Mouse (Mus musculus) limb, embryonic 12.5 days (tissue): ENCODE results near the gene Trim2. TPM values are rescaled to one million over a fixed set of nuclear protein-coding genes. Genes with fewer than 3 reads are reported as not detected.

Experiments used
- ATAC-seq: fragments of 200-750 bp; cut with Nextera tagmentation; 2 replicates; pipeline ENCODE4 v1.8.0; 2017; ENCODE audit warnings: low read depth, moderate TSS enrichment; ENCODE audit not compliant: insufficient number of reproducible peaks, insufficient read depth, low FRiP score, low TSS enrichment
- H3K27ac ChIP-seq: fragments of 300-500 bp; sonication (generic); 2 replicates; pipeline ENCODE4 v1.5.1; 2016; ENCODE audit warnings: mild to moderate bottlenecking, moderate library complexity
- H3K27me3 ChIP-seq: fragments of 300-500 bp; sonication (generic); 2 replicates; pipeline ENCODE4 v1.6.1; 2016; ENCODE audit warnings: mild to moderate bottlenecking, moderate library complexity
- H3K36me3 ChIP-seq: fragments of 300-500 bp; sonication (generic); 2 replicates; pipeline ENCODE4 v1.6.1; 2016; ENCODE audit warnings: mild to moderate bottlenecking, moderate library complexity
- H3K4me1 ChIP-seq: fragments of 300-500 bp; sonication (generic); replicated peaks from 2 replicates; pipeline ENCODE4 v1.6.1; 2016
- H3K4me2 ChIP-seq: fragments of 300-500 bp; sonication (generic); 2 replicates; pipeline ENCODE4 v1.6.1; 2016; ENCODE audit warnings: mild to moderate bottlenecking, moderate library complexity
- H3K4me3 ChIP-seq: fragments of 300-500 bp; sonication (generic); replicated peaks from 2 replicates; pipeline ENCODE4 v1.5.1; 2016; ENCODE audit warnings: mild to moderate bottlenecking
- H3K9ac ChIP-seq: fragments of 300-500 bp; sonication (generic); replicated peaks from 2 replicates; pipeline ENCODE4 v1.6.1; 2016; ENCODE audit warnings: mild to moderate bottlenecking, moderate library complexity
- H3K9me3 ChIP-seq: fragments of 300-500 bp; sonication (generic); 2 replicates; pipeline ENCODE4 v1.6.1; 2016; ENCODE audit warnings: mild to moderate bottlenecking, moderate library complexity
- WGBS: fragments of 180-500 bp; shearing (Covaris S2); methylation state at CpG from one replicate; pipeline ENCODE4 v1.1.7; 2016; 5-methylcytosine and 5-hydroxymethylcytosine counted together
- polyA plus RNA-seq: library from polyadenylated mRNA; unstranded; fragments of >200 nt; fragmentation: Nextera tagmentation; extraction: Ambion mirVana; gene quantifications from 2 replicates; pipeline ENCODE4 v1.2.1, GENCODE M21; 2016

Gene Trim2
- polyA plus RNA-seq, 1 experiment from 2014 or later = 18.5 TPM

GRCm38 (mm10) chr3:84181717-84182116, 125.0 kb downstream of the Trim2 start:
- no peaks in the 10 kb centered on the region for H3K27me3 ChIP-seq
- H3K4me1 ChIP-seq = no peaks in the 10 kb centered on the region
- no peaks in the 10 kb centered on the region for H3K36me3 ChIP-seq
- ATAC-seq = no peak
- no peaks in the 10 kb centered on the region for H3K9me3 ChIP-seq
- H3K9ac ChIP-seq = no peak overlapping the region
- 61% methylated on average over 4 of the region's 4 CpGs for WGBS
- H3K4me2 ChIP-seq = no peak overlapping the region
- H3K4me3 ChIP-seq = no peak overlapping the region
- H3K27ac ChIP-seq = no peak overlapping the region

GRCm38 (mm10) chr3:84181102-84181501, 125.6 kb downstream of the Trim2 start:
- no peak overlapping the region for H3K4me3 ChIP-seq
- H3K9ac ChIP-seq = no peak overlapping the region
- no peaks in the 10 kb centered on the region for H3K9me3 ChIP-seq
- no peak overlapping the region for H3K27ac ChIP-seq
- H3K4me1 ChIP-seq = no peaks in the 10 kb centered on the region
- no peak for ATAC-seq
- no peaks in the 10 kb centered on the region for H3K27me3 ChIP-seq
- no peaks in the 10 kb centered on the region for H3K36me3 ChIP-seq
- WGBS = 62% methylated on average over 8 of the region's 8 CpGs
- no peak overlapping the region for H3K4me2 ChIP-seq

GRCm38 (mm10) chr3:84180304-84180703, 126.4 kb downstream of the Trim2 start:
- no peaks in the 10 kb centered on the region for H3K27me3 ChIP-seq
- WGBS = 73% methylated on average over 2 of the region's 2 CpGs
- H3K4me2 ChIP-seq = no peak overlapping the region

GRCm38 (mm10) chr3:84177834-84178233, 128.8 kb downstream of the Trim2 start:
- 87% methylated on average over 2 of the region's 2 CpGs for whole genome bisulfite sequencing
- ATAC-seq = no peak
- Histone ChIP-seq H3K4me3 (no peak overlapping the region), H3K4me1 (no peaks in the 10 kb centered on the region), H3K9me3 (no peaks in the 10 kb centered on the region), H3K27me3 (no peaks in the 10 kb centered on the region), H3K27ac (no peak overlapping the region), H3K9ac (no peak overlapping the region), H3K36me3 (no peaks in the 10 kb centered on the region), H3K4me2 (no peak overlapping the region)

More at GRCm38 (mm10) chr3:84180304-84180703, 126.4 kb downstream of the Trim2 start:
- no peak for ATAC-seq
- Histone ChIP-seq H3K4me3 (no peak overlapping the region), H3K4me1 (no peaks in the 10 kb centered on the region), H3K27ac (no peak overlapping the region), H3K9me3 (no peaks in the 10 kb centered on the region), H3K36me3 (no peaks in the 10 kb centered on the region), H3K9ac (no peak overlapping the region)

- no peaks in the 10 kb centered on the region for H3K4me1 ChIP-seq
- WGBS = 61% methylated on average over 7 of the region's 7 CpGs
- no peaks in the 10 kb centered on the region for H3K36me3 ChIP-seq
- no peak overlapping the region for H3K4me2 ChIP-seq
- ATAC-seq = no peak
- no peak overlapping the region for H3K27ac ChIP-seq
- no peaks in the 10 kb centered on the region for H3K27me3 ChIP-seq
- H3K9ac ChIP-seq = no peak overlapping the region
- H3K9me3 ChIP-seq = no peaks in the 10 kb centered on the region
- no peak overlapping the region for H3K4me3 ChIP-seq
These were observed 131.1 kb downstream of the Trim2 start for GRCm38 (mm10) chr3:84175337-84176315.

GRCm38 (mm10) chr3:84173581-84174154, 133.0 kb downstream of the Trim2 start, which contains the start of gene Gm6525:
Gene Gm6525 (plus strand): TSS chr3:84174104.
- Histone ChIP-seq H3K36me3 (no peaks in the 10 kb centered on the region), H3K27ac (no peak within 1 kb of the TSS), H3K9me3 (no peaks in the 10 kb centered on the region), H3K4me3 (no peak within 1 kb of the TSS), H3K4me1 (no peaks in the 10 kb centered on the region), H3K27me3 (no peaks in the 10 kb centered on the region), H3K4me2 (no peak within 1 kb of the TSS), H3K9ac (no peak within 1 kb of the TSS)
- 64% methylated on average over 11 of the region's 11 CpGs for WGBS
- no peak for ATAC-seq

- Histone ChIP-seq H3K36me3 (no peaks in the 10 kb centered on the region), H3K4me2 (no peak overlapping the region), H3K4me1 (no peaks in the 10 kb centered on the region), H3K4me3 (no peak overlapping the region), H3K9ac (no peak overlapping the region), H3K9me3 (no peaks in the 10 kb centered on the region), H3K27me3 (no peaks in the 10 kb centered on the region), H3K27ac (no peak overlapping the region)
- whole genome bisulfite sequencing = 46% methylated on average over 11 of the region's 11 CpGs
- no peak for ATAC-seq
These were observed 134.3 kb downstream of the Trim2 start for GRCm38 (mm10) chr3:84172406-84172805.

- no peak for ATAC-seq
- no peak overlapping the region for H3K4me2 ChIP-seq
- H3K9me3 ChIP-seq = no peaks in the 10 kb centered on the region
- no peaks in the 10 kb centered on the region for H3K27me3 ChIP-seq
- H3K4me1 ChIP-seq = no peaks in the 10 kb centered on the region
- no peak overlapping the region for H3K27ac ChIP-seq
- WGBS = 72% methylated on average over 8 of the region's 8 CpGs
- H3K4me3 ChIP-seq = no peak overlapping the region
- H3K36me3 ChIP-seq = peaks cover 9% of the 10 kb centered on the region; the same call in 1 of the 2 replicates
- H3K9ac ChIP-seq = no peak overlapping the region
These were observed 137.2 kb downstream of the Trim2 start for GRCm38 (mm10) chr3:84169393-84170005.

GRCm38 (mm10) chr3:84168943-84169342, 137.7 kb downstream of the Trim2 start:
- WGBS = 89% methylated on average over 6 of the region's 6 CpGs
- Histone ChIP-seq H3K27me3 (no peaks in the 10 kb centered on the region), H3K9ac (no peak overlapping the region), H3K4me3 (no peak overlapping the region), H3K4me2 (no peak overlapping the region), H3K27ac (no peak overlapping the region), H3K9me3 (no peaks in the 10 kb centered on the region), H3K36me3 (peaks cover 9% of the 10 kb centered on the region; the same call in 1 of the 2 replicates), H3K4me1 (no peaks in the 10 kb centered on the region)
- ATAC-seq = no peak

- Histone ChIP-seq H3K4me2 (no peak overlapping the region), H3K27me3 (no peaks in the 10 kb centered on the region), H3K4me3 (no peak overlapping the region), H3K9me3 (no peaks in the 10 kb centered on the region), H3K9ac (no peak overlapping the region), H3K36me3 (peaks cover 9% of the 10 kb centered on the region; the same call in 1 of the 2 replicates), H3K27ac (no peak overlapping the region), H3K4me1 (no peaks in the 10 kb centered on the region)
- WGBS = 92% methylated on average over 5 of the region's 5 CpGs
- no peak for ATAC-seq
These were observed 140.6 kb downstream of the Trim2 start for GRCm38 (mm10) chr3:84166073-84166472.

- WGBS = 90% methylated on average over 3 of the region's 3 CpGs
- Histone ChIP-seq H3K36me3 (peaks cover 9% of the 10 kb centered on the region; the same call in 1 of the 2 replicates), H3K4me2 (no peak overlapping the region), H3K27ac (no peak overlapping the region), H3K4me1 (no peaks in the 10 kb centered on the region), H3K9ac (no peak overlapping the region), H3K27me3 (no peaks in the 10 kb centered on the region), H3K4me3 (no peak overlapping the region), H3K9me3 (no peaks in the 10 kb centered on the region)
- no peak for ATAC-seq
These were observed 141.3 kb downstream of the Trim2 start for GRCm38 (mm10) chr3:84165391-84165790.
